Mouse (Mus musculus) B cell, adult 2 months (primary cell): ENCODE data around the gene Atp6v0d1.
"Not testable (repeated sequence)": the region's sequence is repeated elsewhere in the genome, so short reads cannot be mapped to it uniquely, and the experiment has no call there.

ENCODE experiments used
- DNase-seq, 2 experiments: peaks; one replicate each; pipeline ENCODE4 v3.0.0; 2022

The Atp6v0d1 gene

GRCm38 (mm10) chr8:105565952-105566702 is at the start of gene Atp6v0d1:
Atp6v0d1 (minus strand) TSS chr8:105566047.
- DNase-seq: peak; percentile 98 to 99

GRCm38 (mm10) chr8:105613830-105614511 is 48.1 kb upstream of the Atp6v0d1 start:
- DNase-seq: peak; percentile 43 to 48

GRCm38 (mm10) chr8:105613037-105613436 is 47.2 kb upstream of the Atp6v0d1 start:
- peak in 1 of 2 experiments; percentile 32 for DNase-seq

GRCm38 (mm10) chr8:105611836-105612235 is 46.0 kb upstream of the Atp6v0d1 start:
- DNase-seq: no peak

GRCm38 (mm10) chr8:105609771-105610170 is 43.9 kb upstream of the Atp6v0d1 start:
- no peak for DNase-seq

- DNase-seq: no peak
Observed at GRCm38 (mm10) chr8:105609355-105609754, 43.5 kb upstream of the Atp6v0d1 start.

GRCm38 (mm10) chr8:105607684-105608083 is 41.8 kb upstream of the Atp6v0d1 start:
- peak; percentile 58 to 61 for DNase-seq

GRCm38 (mm10) chr8:105607062-105607461 is 41.2 kb upstream of the Atp6v0d1 start:
- no peak for DNase-seq

GRCm38 (mm10) chr8:105606189-105607023 is 40.6 kb upstream of the Atp6v0d1 start:
- DNase-seq: peak; percentile 85 to 86

GRCm38 (mm10) chr8:105605491-105606188 is 39.8 kb upstream of the Atp6v0d1 start:
- peak; percentile 47 to 56 for DNase-seq

- DNase-seq: peak; percentile 80 to 84
Observed at GRCm38 (mm10) chr8:105604804-105605381, 39.0 kb upstream of the Atp6v0d1 start, which contains the start of gene Ripor1. Ripor1 (plus strand) TSS chr8:105605255.

- DNase-seq: not testable (repeated sequence)
Observed at GRCm38 (mm10) chr8:105602540-105602939, 36.7 kb upstream of the Atp6v0d1 start.

- DNase-seq: no peak
Observed at GRCm38 (mm10) chr8:105601301-105601700, 35.5 kb upstream of the Atp6v0d1 start.

GRCm38 (mm10) chr8:105598777-105599176 is 32.9 kb upstream of the Atp6v0d1 start:
- no peak for DNase-seq

- DNase-seq: peak; percentile 82 to 83
Observed at GRCm38 (mm10) chr8:105596362-105597034, 30.7 kb upstream of the Atp6v0d1 start.

GRCm38 (mm10) chr8:105594451-105595242 is 28.8 kb upstream of the Atp6v0d1 start:
- no peak for DNase-seq

- DNase-seq: no peak
Observed at GRCm38 (mm10) chr8:105593859-105594258, 28.0 kb upstream of the Atp6v0d1 start.

- no peak for DNase-seq
Observed at GRCm38 (mm10) chr8:105592431-105592830, 26.6 kb upstream of the Atp6v0d1 start.

- DNase-seq: no peak
Observed at GRCm38 (mm10) chr8:105579719-105580118, 13.9 kb upstream of the Atp6v0d1 start.

GRCm38 (mm10) chr8:105575538-105575937 is 9.7 kb upstream of the Atp6v0d1 start:
- DNase-seq: no peak

GRCm38 (mm10) chr8:105574741-105575140 is 8.9 kb upstream of the Atp6v0d1 start:
- no peak for DNase-seq
